Mouse (Mus musculus) midbrain, embryonic 12.5 days (tissue): ENCODE measurements around the gene Srpx2. TPM values are rescaled to one million over a fixed set of nuclear protein-coding genes. Genes with fewer than 3 reads are reported as not detected.

Experiments
- ATAC-seq: fragments of 200-750 bp; cut with Nextera tagmentation; 2 replicates; pipeline ENCODE4 v1.8.0; 2017; ENCODE audit warnings: low read depth, moderate TSS enrichment, moderate library complexity; ENCODE audit not compliant: low FRiP score
- H3K27ac ChIP-seq: fragments of 300-500 bp; sonication (generic); replicated peaks from 2 replicates; pipeline ENCODE4 v1.5.1; 2016; ENCODE audit warnings: mild to moderate bottlenecking
- H3K27me3 ChIP-seq: fragments of 300-500 bp; sonication (generic); 2 replicates; pipeline ENCODE4 v1.6.1; 2016; ENCODE audit warnings: mild to moderate bottlenecking
- H3K36me3 ChIP-seq: fragments of 300-500 bp; sonication (generic); 2 replicates; pipeline ENCODE4 v1.6.1; 2016
- H3K4me1 ChIP-seq: fragments of 300-500 bp; sonication (generic); 2 replicates; pipeline ENCODE4 v1.6.1; 2016
- H3K4me2 ChIP-seq: fragments of 300-500 bp; sonication (generic); replicated peaks from 2 replicates; pipeline ENCODE4 v1.6.1; 2016; ENCODE audit warnings: mild to moderate bottlenecking, moderate library complexity
- H3K4me3 ChIP-seq: fragments of 300-500 bp; sonication (generic); 2 replicates; pipeline ENCODE4 v1.5.1; 2016; ENCODE audit warnings: mild to moderate bottlenecking
- H3K9ac ChIP-seq: fragments of 300-500 bp; sonication (generic); replicated peaks from 2 replicates; pipeline ENCODE4 v1.6.1; 2016; ENCODE audit warnings: mild to moderate bottlenecking, moderate library complexity
- H3K9me3 ChIP-seq: fragments of 300-500 bp; sonication (generic); 2 replicates; pipeline ENCODE4 v1.6.1; 2016; ENCODE audit warnings: mild to moderate bottlenecking
- WGBS: fragments of 180-500 bp; shearing (Covaris S2); methylation state at CpG from one replicate; pipeline ENCODE4 v1.1.7; 2016; 5-methylcytosine and 5-hydroxymethylcytosine counted together
- polyA plus RNA-seq: library from polyadenylated mRNA; unstranded; fragments of >200 nt; fragmentation: Nextera tagmentation; extraction: Ambion mirVana; gene quantifications from 2 replicates; pipeline ENCODE4 v1.2.1, GENCODE M21; 2016

The Srpx2 gene
- polyA plus RNA-seq, 1 experiment from 2014 or later: 2.1 TPM

GRCm38 (mm10) chrX:133936605-133937225 is 28.5 kb downstream of the Srpx2 start:
- no peak overlapping the region for H3K4me3 ChIP-seq
- H3K27me3 ChIP-seq: peaks cover 4% of the 10 kb centered on the region; the same call in 1 of the 2 replicates
- no peaks in the 10 kb centered on the region for H3K4me1 ChIP-seq
- no peak for ATAC-seq
- H3K27ac ChIP-seq: no peak overlapping the region
- H3K9me3 ChIP-seq: no peaks in the 10 kb centered on the region
- no peak overlapping the region for H3K4me2 ChIP-seq
- 91% methylated on average over 4 of the region's 4 CpGs for WGBS
- no peak overlapping the region for H3K9ac ChIP-seq
- no peaks in the 10 kb centered on the region for H3K36me3 ChIP-seq

- no peak overlapping the region for H3K9ac ChIP-seq
- no peak overlapping the region for H3K27ac ChIP-seq
- H3K36me3 ChIP-seq: no peaks in the 10 kb centered on the region
- no peak for ATAC-seq
- no peaks in the 10 kb centered on the region for H3K4me1 ChIP-seq
- H3K9me3 ChIP-seq: no peaks in the 10 kb centered on the region
- H3K27me3 ChIP-seq: peaks cover 9% of the 10 kb centered on the region; the same call in 1 of the 2 replicates
- 65% methylated on average over 1 of the region's 1 CpGs for WGBS
- no peak overlapping the region for H3K4me3 ChIP-seq
- no peak overlapping the region for H3K4me2 ChIP-seq
These were observed 31.3 kb downstream of the Srpx2 start for GRCm38 (mm10) chrX:133939561-133939960.

- no peaks in the 10 kb centered on the region for H3K9me3 ChIP-seq
- no peak overlapping the region for H3K4me3 ChIP-seq
- no peak overlapping the region for H3K4me2 ChIP-seq
- H3K36me3 ChIP-seq: no peaks in the 10 kb centered on the region
- no peak overlapping the region for H3K27ac ChIP-seq
- ATAC-seq: peak; percentile 52; the same call in 1 of the 2 replicates
- 43% methylated on average over 3 of the region's 3 CpGs for WGBS
- H3K9ac ChIP-seq: no peak overlapping the region
- H3K4me1 ChIP-seq: no peaks in the 10 kb centered on the region
- H3K27me3 ChIP-seq: peaks cover 13% of the 10 kb centered on the region
These were observed 39.2 kb downstream of the Srpx2 start for GRCm38 (mm10) chrX:133947427-133947826.

GRCm38 (mm10) chrX:133954661-133955060 is 46.4 kb downstream of the Srpx2 start:
- no peak overlapping the region for H3K4me2 ChIP-seq
- no peak overlapping the region for H3K4me3 ChIP-seq
- no peaks in the 10 kb centered on the region for H3K36me3 ChIP-seq
- peaks cover 4% of the 10 kb centered on the region for H3K27me3 ChIP-seq
- H3K9me3 ChIP-seq: no peaks in the 10 kb centered on the region
- ATAC-seq: no peak
- WGBS: 79% methylated on average over 7 of the region's 7 CpGs
- no peaks in the 10 kb centered on the region for H3K4me1 ChIP-seq
- no peak overlapping the region for H3K9ac ChIP-seq
- H3K27ac ChIP-seq: no peak overlapping the region

GRCm38 (mm10) chrX:133960617-133961016 is 52.4 kb downstream of the Srpx2 start:
- Histone ChIP-seq H3K9me3 (no peaks in the 10 kb centered on the region), H3K9ac (no peak overlapping the region), H3K4me3 (no peak overlapping the region), H3K4me1 (no peaks in the 10 kb centered on the region), H3K36me3 (no peaks in the 10 kb centered on the region), H3K27me3 (no peaks in the 10 kb centered on the region), H3K4me2 (no peak overlapping the region), H3K27ac (no peak overlapping the region)
- ATAC-seq: no peak
- WGBS: 79% methylated on average over 2 of the region's 2 CpGs

GRCm38 (mm10) chrX:133964615-133965014 is 56.4 kb downstream of the Srpx2 start:
- no peaks in the 10 kb centered on the region for H3K9me3 ChIP-seq

GRCm38 (mm10) chrX:133981231-133982002 is 73.2 kb downstream of the Srpx2 start, which contains the start of gene Sytl4:
Sytl4 (minus strand) TSS chrX:133981812.
- WGBS: 21% methylated on average over 28 of the region's 29 CpGs

More at GRCm38 (mm10) chrX:133964615-133965014, 56.4 kb downstream of the Srpx2 start:
- H3K27ac ChIP-seq: no peak overlapping the region
- no peak overlapping the region for H3K9ac ChIP-seq
- 77% methylated on average over 2 of the region's 2 CpGs for WGBS
- H3K36me3 ChIP-seq: no peaks in the 10 kb centered on the region
- H3K4me1 ChIP-seq: no peaks in the 10 kb centered on the region
- H3K4me2 ChIP-seq: no peak overlapping the region
- H3K27me3 ChIP-seq: no peaks in the 10 kb centered on the region
- no peak for ATAC-seq
- no peak overlapping the region for H3K4me3 ChIP-seq

More at GRCm38 (mm10) chrX:133981231-133982002, 73.2 kb downstream of the Srpx2 start, which contains the start of gene Sytl4:
- no peaks in the 10 kb centered on the region for H3K4me1 ChIP-seq
- H3K4me2 ChIP-seq: peak within 1 kb of the TSS; percentile 62
- ATAC-seq: peak; percentile 78
- H3K9ac ChIP-seq: no peak within 1 kb of the TSS
- no peaks in the 10 kb centered on the region for H3K9me3 ChIP-seq
- no peaks in the 10 kb centered on the region for H3K36me3 ChIP-seq
- no peak within 1 kb of the TSS for H3K27ac ChIP-seq
- H3K4me3 ChIP-seq: peak within 1 kb of the TSS; percentile 40
- peaks cover 27% of the 10 kb centered on the region for H3K27me3 ChIP-seq

Other genes with a start within 250 kb of the Srpx2 start
- 10.2 and 14.1 TPM in 2 replicates for gene Pcdh19, start 219.4 kb upstream of the Srpx2 start, polyA plus RNA-seq
- 17.7 and 23.0 TPM in 2 replicates for gene Tnmd, start 57.4 kb upstream of the Srpx2 start, polyA plus RNA-seq
- 203 and 209 TPM in 2 replicates for gene Tspan6, start 10.0 kb upstream of the Srpx2 start, polyA plus RNA-seq
- gene Sytl4, start 73.4 kb downstream of the Srpx2 start, polyA plus RNA-seq: 1.5 and 2.0 TPM in 2 replicates
- gene Cstf2, start 150.8 kb downstream of the Srpx2 start, polyA plus RNA-seq: 66.6 and 68.0 TPM in 2 replicates